Mouse (Mus musculus): Measurements from ENCODE around the gene P4hb.

Gene P4hb

DNA sequence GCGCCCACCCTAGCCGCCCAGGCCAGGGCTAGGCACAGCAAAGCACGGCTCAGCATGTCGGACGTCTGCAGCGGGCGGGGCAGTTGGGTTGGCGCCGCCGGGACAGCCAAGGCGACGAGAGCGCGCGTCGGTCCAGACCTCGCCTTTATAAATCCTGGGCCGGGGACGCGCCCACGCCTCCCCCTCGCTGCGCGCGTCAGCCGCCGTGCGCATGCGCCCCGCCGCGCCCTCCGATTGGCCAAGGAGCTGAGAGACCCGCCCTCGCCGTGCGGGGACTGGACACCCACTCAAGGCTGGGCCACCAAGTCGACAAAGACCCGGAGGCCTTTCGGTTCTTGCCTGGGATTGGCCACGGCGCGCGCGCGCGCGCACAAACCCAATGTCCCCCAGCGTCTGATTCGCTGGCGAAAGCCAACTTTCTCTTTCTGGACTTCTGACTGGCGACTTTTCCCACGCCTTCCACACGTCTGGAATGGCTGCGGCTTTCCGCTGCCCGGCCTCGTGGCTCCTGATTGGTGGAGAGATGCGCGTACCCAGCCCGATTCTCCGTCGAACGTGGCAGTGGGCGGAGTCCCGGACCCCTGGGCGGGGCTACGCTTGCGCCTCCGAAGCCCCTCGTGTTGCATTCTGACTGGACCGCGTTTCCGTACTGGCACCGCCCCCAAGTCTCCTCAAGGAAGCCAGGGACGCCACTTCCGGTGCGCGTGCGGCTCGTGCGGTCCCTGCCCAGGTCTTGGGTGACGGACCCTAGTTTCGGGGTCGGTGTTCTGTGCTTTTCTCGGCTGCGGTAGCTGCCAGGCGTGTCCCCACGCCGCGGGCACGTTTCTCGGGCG, at the start of gene P4hb:
P4hb (minus strand) TSS at position 502 of the 833 bp plus-strand sequence.
- DNase-seq, result peak; percentile 100

DNA sequence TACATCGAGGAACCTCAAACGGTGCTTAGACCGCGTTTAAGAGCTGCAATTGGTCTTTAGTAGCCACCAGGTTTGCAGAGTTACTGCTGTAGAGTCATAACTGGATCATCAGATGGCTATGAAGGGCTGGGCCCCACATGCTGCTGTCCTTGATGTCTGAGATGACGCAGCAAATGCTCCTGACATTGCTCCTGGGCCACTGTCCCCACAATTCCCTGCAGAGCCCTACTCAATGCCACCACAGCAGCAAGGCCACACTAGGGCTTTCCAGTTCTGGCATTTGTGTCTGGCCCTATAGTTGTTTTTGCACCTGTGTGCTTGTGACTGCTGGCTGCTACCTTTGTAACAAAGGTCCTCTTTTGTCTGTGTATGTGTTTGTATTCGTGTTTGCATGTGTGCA, 49.8 kb upstream of the P4hb start:
- no peak for DNase-seq

DNA sequence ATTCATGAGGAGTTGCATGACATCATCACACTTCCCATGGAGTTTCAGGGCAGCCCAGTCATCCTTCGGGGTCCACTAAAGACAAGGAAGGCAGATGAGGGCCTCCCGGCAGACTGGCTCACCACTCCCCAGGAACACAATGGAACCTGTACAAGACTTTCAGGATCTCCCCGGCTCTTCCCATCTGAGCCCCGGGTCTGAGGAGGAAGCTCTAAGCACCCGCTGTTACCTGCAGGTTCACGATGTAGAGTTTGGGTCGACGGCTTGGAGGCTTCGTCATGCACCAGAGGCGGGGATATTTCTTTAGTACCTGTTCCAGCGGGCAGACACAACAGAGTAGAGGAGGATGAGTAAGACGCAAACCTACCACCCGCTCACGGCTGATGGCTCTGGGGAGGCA, 47.1 kb upstream of the P4hb start:
- DNase-seq, result no peak

DNA sequence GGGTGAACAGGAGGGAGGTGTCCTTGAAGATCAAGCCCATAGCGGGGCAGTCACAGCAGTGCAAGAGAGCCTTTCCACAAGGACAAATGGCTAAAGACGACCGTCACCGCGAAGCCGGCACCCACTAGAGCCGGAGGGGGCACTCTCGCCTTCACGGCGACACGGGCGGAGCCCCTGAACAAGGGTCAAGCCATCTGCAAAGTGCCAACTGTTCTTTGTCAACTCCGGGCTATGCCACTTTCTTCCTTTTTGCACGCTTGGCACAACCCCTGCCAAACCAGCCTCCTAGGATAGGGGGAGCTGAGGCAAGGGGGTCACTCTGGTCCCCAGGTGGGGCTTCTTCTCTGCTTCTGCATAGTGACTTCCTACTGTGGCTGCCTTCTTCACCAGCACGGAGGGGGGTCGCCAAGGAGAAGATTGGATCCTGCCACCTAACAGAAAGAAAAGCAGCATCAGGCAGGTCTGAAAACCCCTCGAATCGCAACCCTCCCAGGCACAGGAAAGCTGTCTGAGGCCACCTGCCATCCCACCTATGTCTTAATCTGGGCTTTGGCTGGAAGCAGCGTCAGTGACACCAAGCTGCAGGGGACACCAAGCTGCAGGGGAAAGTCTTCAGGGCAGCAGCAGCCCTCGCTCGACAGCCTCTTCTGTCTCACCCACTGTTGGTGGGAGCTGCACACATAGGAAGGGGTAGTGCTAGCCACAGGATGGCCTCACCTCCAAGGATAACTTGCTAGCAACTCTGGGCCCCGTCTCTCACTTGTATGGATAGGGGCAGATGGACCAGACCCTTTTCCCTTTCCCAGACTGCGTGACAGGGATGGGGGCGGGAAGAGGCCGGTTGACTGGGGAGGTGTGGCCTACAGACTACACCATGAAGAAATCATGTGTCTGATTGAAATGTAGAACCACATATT, 45.8 kb upstream of the P4hb start:
- DNase-seq, result no peak

DNA sequence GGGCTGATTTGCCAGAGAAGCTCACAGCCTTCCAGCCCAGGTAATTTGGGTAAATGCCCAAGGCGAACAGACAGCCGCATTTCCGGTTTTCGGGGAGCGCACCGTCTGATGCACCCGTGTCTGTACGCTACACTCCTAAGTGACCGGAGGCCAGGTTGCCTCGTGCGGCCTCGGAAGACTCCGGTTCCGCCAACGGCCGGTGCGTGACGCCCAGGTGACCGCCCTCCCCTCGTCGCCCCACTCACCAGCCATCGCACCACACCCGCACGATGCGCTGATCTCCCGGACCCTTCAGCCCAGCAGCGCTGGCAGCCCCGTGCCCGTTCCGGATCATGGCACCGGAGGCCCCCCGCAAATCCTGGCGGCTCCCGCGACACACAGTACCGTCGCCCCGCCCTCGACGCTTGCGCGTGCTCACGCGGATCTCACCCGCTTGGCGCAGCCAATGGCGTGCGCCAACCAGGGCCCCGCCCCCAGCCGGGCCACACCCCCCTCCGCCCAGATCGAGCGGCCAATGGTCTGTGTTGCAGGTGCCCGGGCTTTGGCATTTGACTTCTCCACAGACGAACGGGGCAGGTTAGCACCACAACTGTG, 44.6 kb upstream of the P4hb start, which contains the start of gene Pcyt2:
Pcyt2 (minus strand) TSS at position 418 of the 594 bp plus-strand sequence.
- peak; percentile 92 for DNase-seq

DNA sequence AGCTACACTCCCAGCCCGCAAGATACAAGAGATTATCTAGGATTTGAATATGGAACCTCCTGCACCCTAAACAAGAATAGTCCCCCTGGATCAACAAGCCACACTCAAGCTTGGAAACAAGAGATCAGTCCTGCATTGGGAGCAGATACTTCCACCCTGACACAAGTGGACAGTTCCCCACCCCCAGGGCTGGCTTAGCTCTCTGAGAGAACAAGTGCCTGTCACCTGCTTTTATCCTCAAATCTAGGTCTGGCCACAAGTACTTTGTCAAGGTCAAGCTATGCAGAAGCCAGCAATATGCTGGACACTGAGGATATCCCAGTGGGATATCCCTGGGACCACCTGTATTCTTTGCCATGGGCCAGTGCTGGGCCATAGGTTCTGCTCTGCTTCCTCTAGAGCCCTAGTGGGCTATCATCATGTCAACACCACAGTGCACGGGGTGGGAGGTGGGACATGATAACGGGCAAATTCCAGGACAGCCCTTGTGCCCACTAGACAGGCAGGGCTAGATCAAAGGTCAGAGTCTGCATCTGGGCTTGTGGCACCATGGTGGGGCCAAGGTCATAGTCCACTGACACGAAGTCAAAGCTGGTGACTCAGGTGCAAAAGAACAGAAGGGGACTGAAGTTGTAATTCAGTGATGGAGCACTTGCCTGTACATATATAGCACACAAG, 43.7 kb upstream of the P4hb start:
- no peak for DNase-seq

DNA sequence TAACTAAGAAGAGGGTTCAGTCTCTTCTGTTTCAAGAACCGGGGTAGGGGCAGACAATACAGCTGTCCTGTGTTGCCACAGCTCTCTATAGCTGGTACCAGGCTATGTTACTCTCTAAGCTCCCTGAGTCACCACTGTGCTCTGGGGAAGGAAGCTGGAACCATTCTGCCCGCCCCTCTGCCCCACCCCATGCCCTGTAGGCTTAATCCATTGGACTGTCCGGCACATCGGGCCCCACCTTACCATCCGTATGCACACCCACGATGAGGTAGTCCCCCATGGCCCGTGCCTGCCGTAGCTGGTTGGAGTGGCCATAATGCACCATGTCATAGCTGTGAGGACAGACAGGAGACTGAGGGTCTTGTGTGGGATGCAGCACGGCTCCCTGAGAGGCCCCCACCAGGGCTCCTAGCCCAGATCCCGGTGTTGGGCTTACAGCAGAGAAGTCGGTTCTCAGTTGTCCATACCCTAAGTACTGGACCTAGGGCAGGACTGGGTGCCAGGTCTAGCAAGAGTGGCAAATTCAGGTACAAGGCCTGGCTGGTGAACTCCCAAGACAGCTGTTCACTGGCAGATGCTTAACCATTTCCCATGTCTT, 42.7 kb upstream of the P4hb start:
- no peak for DNase-seq

DNA sequence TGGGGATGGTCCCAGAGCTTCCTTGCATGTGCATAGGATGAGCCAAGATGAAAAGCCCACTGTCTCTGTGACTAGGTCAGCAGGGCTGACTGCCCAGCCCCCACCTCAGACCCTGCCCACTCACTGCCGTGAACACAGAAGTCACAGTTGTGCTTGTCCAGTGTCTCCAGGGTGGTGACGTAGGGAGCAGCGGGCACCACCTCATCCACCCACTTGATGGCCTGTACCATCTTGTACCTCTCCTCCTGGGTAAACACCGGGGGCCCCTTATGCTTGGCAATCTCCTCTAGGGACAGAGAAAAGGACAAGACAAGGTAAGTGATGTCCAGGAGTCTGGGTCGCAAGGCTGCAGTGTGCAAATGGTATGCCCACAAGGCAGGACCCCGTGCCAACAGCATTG, 42.1 kb upstream of the P4hb start:
- DNase-seq, result no peak

DNA sequence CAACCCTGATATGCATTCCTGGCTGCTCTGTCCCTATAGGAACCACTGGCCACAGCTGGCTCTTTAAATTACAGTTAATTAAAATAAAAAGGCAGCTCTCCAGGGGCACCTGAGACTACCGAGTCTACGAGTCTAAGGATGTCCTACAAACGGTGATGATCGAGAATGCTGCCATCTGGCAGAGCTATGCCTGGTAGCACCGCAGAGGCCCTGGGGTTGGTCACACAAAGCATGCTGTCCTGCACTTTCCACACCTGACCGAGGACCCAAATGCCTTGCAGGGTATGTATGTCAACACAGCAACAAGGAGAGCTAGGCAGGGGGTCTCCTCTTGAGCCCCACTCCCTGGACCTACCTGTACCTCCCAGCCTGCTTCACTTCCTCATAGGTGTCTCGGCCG, 40.9 kb upstream of the P4hb start:
- DNase-seq, result no peak

DNA sequence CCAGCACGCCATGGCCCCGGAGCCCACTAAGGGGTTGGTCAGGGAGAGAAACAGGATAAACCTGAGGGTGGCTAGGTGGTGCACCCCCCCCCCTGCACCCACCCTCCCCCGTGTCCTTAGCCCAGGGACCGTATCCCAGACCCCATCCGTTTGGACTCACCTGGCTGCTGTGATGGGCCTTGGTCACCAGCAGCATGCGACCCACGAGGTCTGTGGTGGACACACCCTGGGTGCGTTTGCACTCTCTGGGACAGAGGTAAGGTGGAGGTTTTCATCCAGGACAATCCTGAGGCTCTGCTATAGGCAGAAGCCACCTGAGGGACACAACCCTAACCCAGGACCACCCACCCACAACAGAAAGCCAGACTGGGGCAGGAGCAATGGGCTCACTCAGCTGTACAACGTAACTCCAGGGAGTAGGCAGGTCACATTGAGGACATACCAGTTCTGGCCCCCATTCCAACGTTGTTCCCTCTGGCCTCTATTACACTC, 40.5 kb upstream of the P4hb start:
- DNase-seq, result no peak

DNA sequence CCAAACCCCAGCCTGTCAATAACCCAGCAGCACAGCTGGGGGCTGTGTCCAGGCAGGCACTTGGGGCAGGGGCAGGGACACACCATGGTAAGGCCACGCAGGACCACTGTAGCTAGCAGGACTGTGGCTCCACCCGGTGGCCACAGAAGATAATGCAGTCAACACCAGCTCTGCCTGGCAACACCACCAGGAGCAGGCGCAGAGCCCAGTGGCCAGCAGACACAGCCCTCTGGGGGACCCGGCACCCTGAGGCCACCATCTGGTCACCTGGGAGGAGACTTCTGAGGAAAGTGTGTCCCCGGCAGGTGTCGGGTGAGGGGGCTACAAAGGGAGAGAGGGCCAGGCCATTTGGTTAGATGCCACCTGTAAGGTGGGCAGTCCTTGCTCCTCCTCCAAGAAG, 39.7 kb upstream of the P4hb start:
- no peak for DNase-seq

DNA sequence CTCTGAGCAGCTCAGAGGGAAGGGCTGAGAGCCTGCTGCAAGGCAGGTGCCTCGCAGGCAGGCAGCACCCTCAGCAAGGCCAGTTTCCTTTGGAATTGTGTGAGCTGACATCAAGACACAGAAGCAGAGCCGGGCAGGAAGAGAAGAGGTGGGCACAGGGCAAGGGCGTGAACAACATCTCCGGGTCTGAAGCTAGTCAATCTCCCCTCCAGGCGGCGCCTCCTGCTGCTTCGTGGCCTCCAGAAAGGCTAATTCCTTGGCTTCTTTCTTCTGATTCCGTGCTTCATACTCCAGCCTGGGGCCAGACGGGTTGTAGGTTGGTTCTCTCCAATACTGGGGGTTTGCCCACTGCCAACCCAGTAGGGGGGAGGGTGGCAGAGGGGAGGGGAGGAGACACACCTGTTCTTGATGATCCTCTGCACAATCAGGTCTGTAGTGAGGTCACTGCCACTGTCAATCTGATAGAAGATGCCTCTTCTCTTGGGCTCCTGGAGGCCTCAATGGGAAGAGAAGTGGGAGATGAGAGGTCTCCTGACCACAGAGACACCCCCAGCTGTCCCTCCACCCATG, 37.5 kb upstream of the P4hb start:
- DNase-seq, result no peak

DNA sequence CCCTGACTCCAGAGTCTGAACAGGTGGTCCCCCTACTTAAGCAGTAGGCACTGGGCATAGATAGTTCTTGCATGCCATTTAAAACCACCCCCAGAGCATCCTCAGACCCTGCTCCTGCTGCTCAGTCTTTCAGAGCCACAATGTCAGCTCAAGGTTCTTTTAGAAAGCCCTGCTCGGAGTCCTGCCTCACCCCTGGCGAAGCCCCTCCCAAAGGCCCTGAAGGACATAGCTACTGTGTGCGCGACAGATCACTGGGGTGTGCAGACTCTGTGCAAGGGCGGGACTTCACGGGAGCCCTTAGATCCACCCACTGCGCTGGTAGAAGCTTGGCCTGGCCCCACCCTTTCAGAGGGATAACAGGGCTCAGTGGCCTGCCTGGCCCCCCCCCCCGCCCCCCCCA, 36.2 kb upstream of the P4hb start:
- peak; percentile 11 for DNase-seq

DNA sequence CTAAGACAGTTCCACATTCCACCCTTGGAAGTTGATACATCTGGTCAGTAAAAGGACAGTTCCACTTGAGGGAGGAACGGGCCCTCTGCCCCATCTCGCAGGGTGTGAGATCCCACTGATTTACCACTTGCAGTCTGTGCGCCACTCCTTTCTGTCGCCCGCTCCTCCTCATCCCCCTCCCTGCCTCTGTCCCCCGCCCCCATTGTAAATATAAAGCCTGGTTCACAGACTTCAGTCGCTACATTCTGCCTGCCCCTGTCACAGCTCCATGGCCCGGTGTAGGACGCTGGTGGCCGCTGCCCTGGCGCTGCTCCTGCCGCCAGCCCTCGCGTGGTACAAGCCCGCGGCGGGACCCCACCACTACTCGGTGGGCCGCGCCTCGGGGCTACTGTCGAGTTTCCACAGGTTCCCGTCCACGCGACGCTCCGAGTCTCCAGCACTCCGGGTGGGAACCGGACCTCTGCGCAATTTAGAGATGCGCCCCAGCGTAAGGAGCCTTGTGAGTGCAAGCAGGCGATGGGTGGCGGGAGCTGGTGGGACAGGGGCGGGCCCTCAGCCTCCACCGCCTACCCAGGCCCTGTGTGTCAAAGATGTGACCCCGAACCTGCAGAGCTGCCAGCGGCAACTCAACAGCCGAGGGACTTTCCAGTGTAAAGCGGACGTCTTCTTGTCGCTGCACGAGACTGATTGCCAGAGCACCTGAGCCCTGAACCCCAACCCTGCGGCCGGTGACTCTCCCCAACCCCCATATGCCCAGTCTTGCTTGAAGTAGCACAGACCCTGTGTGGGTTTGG, 35.4 kb upstream of the P4hb start, which contains the start of gene Npb:
Npb (plus strand) TSS at position 237 of the 794 bp plus-strand sequence.
- DNase-seq, result no peak

DNA sequence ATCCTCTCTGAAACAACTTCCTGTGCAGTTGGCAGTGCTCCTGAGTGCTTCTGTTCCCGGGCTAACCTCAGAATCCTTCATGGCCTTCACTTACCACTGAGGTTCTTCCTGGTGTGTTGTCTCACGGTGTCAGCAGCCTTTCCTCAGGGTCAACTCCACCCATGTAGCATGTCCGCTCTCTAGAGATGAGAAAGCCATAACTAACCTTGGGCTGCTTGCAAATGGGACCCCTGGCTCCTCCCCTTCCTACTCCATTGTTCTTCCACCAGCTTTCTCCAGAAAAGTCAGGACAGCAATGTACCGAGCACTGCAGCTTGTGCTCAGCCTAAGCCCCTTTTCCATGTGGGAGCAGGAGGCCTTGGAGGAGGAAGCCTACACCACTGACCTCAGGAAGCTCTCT, 33.7 kb upstream of the P4hb start:
- DNase-seq, result no peak

DNA sequence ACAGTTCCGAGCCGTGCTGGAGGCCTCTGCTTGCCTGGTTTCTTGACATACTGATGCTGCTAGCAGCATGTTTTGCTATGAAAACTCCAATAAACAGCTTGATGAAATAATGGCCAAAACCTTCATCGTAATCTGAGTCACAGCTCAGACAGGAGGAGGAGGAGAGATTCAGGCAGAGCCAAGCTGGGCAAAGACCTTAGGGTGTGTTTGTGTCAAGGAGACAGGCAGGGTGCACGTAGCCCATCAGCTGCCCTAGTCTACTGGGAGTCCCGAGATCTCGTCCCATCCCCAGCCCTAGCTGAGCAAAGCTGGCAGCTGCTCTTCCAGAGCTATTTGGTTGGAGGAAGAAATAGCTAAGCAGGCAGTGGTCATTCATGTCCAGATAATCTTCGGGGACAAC, 32.6 kb upstream of the P4hb start:
- DNase-seq, result no peak

DNA sequence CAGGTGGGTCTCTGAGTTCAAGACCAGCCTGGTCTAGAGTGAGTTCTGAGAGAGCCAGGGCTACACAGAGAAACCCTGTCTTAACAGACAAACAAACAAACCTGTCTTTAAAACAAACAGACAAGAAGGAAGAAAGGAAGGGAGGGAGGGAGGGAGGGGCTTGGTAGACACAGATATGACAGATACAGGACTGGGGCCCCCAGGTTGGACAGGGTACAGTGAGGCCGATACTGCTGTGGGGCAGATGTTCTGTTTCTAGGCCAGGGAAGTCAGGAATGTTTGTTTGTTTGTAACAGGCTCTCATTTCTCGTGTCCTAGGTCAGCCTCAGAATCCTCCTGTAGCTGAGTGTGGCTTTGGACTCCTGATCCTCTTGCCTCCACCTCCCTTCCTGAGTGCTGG, 30.5 kb upstream of the P4hb start:
- DNase-seq, result no peak

DNA sequence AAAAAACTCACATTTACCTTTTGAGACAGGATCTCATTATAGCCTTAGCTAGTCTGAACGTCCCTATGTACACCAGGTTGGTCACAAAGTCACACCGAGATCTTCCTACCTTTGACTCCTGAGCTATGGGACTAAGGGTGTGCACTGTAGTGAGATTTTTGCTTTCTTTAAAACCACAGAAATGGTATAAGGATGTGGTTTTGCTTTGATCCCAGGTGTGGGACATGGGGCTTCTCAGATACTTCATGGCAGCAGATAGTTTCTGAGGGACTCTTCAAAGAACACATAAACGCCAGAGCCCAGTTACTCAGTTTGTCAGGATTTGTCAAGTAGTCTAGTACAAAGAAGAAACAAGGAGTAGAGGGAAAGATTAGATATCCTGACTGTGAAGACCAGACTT, 27.7 kb upstream of the P4hb start:
- DNase-seq, result no peak

DNA sequence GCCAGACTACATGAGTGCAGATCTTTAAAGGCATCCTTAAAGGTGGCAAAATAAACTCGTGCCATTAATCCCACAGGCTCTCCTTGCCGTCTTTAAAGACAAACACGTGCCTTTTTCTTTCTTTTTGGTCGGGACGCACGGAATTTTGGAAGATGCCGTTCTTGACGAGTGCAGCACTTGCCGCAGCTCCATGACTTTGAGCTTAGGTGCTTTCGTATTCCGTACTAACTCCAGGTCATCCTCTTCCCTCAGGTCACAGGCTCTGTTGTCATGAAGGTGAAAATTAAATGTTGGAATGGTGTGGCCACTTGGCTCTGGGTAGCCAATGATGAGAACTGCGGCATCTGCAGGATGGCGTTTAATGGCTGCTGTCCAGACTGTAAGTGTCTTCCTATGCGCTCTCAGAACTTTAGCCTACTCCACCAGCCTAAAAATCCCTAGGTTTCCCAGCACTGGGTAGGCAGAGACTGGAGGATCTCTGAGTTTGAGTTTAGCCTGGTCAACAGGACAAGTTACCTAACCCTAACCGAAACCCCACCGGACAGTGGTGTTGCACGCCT, 26.0 kb upstream of the P4hb start:
- DNase-seq, result no peak

DNA sequence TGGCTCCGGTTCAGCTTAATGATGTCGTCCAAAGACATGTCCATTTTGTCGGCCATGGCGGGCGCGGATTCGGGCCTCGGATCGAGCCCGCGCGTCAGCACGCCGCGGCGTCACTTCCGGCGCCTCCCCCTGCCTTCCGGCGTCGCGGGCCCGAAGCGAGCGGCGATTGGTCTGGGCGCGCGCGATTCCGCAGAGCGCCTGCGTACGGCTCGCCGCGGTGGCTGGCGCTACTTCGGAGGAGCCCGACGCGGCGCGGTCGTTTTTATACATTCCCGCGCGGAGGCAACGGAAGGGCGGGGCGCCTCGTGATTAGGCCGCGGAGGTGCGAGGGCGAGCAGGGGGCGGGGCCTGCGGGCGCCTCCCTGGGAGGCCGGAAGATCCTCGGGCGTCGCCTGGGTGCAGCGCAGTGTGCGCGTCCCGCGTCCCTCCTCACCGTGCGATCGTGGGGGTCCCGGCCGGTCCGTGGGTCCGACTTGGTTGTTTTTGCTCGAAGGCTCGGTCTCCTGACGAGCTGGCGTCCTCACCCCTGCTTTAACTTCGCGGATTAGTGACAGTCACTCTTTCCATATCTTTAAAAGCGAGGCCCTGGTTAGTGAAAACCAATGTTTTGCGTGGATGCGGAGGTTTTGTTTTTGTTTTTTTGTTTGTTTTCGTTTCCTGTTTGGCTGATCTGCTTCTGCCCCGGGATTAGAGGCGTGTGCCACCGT, 25.4 kb upstream of the P4hb start, which contains the start of the genes Alyref and Anapc11:
Alyref (minus strand) TSS at position 83 of the 707 bp plus-strand sequence.
Anapc11 (plus strand) TSS at position 139 of the 707 bp plus-strand sequence.
- DNase-seq, result peak; percentile 94
